Mouse (Mus musculus) CH12.LX (cell line): ENCODE measurements around the gene Ccdc88b. TPM values are rescaled to one million over a fixed set of nuclear protein-coding genes. Genes with fewer than 3 reads are reported as not detected.

ENCODE experiments used
- DNase-seq: peaks from one replicate; pipeline ENCODE4 v3.0.0-alpha.2; 2013; ENCODE audit errors: extremely low read depth
- H3K27ac ChIP-seq: 2 replicates; pipeline ENCODE4 v1.5.1; 2012; ENCODE audit warnings: low read depth, mild to moderate bottlenecking, control low read depth, moderate library complexity; ENCODE audit not compliant: insufficient read depth
- H3K27me3 ChIP-seq: replicated peaks from 2 replicates; pipeline ENCODE3; 2012; ENCODE audit warnings: inconsistent platforms
- H3K36me3 ChIP-seq, 2 experiments: replicated peaks in 1 of 2; 2 replicates each; pipeline versions ENCODE3 to v1.6.1; 2012; ENCODE audit warnings: inconsistent platforms in 1 of 2, low read length in 1 of 2, mild to moderate bottlenecking in 1 of 2, mixed read lengths in 1 of 2, moderate library complexity in 1 of 2; ENCODE audit not compliant: control insufficient read depth in 1 of 2, insufficient read depth in 1 of 2
- H3K4me1 ChIP-seq, 2 experiments: 2 replicates each; pipeline ENCODE4 v1.6.1; 2012; ENCODE audit warnings: inconsistent platforms in 1 of 2, moderate library complexity in 1 of 2; ENCODE audit not compliant: insufficient read depth in 2 of 2, control insufficient read depth in 1 of 2
- H3K4me2 ChIP-seq: 2 replicates; pipeline ENCODE4 v1.6.1; 2012; ENCODE audit warnings: low read depth, mild to moderate bottlenecking, control low read depth; ENCODE audit not compliant: poor library complexity, insufficient read depth, severe bottlenecking
- H3K4me3 ChIP-seq, 3 experiments: fragments of 150-350 bp in 1 of 3; sonication (generic) in 1 of 3; replicated peaks in 1 of 3; 2 replicates each; pipeline versions ENCODE3 to v1.5.1; 2011 to 2012; ENCODE audit warnings: low read depth in 2 of 3, low read length in 2 of 3, mild to moderate bottlenecking in 2 of 3, moderate library complexity in 2 of 3, control low read depth in 1 of 3, improper control_type of control experiment in 1 of 3, inconsistent platforms in 1 of 3, mixed read lengths in 1 of 3; ENCODE audit not compliant: poor library complexity in 1 of 3
- H3K79me2 ChIP-seq: replicated peaks from 2 replicates; pipeline ENCODE4 v1.6.1; 2012; ENCODE audit warnings: mild to moderate bottlenecking, moderate library complexity; ENCODE audit not compliant: control insufficient read depth, poor library complexity, insufficient read depth, severe bottlenecking; ENCODE audit errors: extremely low read depth
- H3K9ac ChIP-seq: 2 replicates; pipeline ENCODE4 v1.6.1; 2012; ENCODE audit warnings: low read depth, mild to moderate bottlenecking, control low read depth, moderate library complexity; ENCODE audit not compliant: insufficient read depth
- H3K9me3 ChIP-seq: replicated peaks from 2 replicates; pipeline ENCODE3; 2012; ENCODE audit warnings: low read length, inconsistent platforms, mixed read lengths
- CTCF ChIP-seq, 2 experiments: IDR thresholded peaks in 1 of 2; conservative IDR thresholded peaks in 1 of 2; 2 replicates each; pipeline ENCODE4 v1.5.1; 2011 to 2012; ENCODE audit warnings: low read depth in 2 of 2, low read length in 2 of 2, improper control_type of control experiment in 1 of 2, inconsistent platforms in 1 of 2, mild to moderate bottlenecking in 1 of 2, moderate library complexity in 1 of 2
- ELF1 ChIP-seq: IDR thresholded peaks from 2 replicates; pipeline ENCODE4 v1.6.1; 2014; ENCODE audit warnings: low read depth, mild to moderate bottlenecking, inconsistent platforms, low read length, improper control_type of control experiment
- EP300 ChIP-seq: IDR thresholded peaks from 2 replicates; pipeline ENCODE4 v1.6.1; 2011; ENCODE audit warnings: low read length, improper control_type of control experiment
- ETS1 ChIP-seq: conservative IDR thresholded peaks from 2 replicates; pipeline ENCODE4 v1.6.1; 2012; ENCODE audit warnings: low read depth, mild to moderate bottlenecking, inconsistent platforms, low read length, improper control_type of control experiment, moderate library complexity
- JUN ChIP-seq: IDR thresholded peaks from 2 replicates; pipeline ENCODE4 v1.6.1; 2011; ENCODE audit warnings: low read depth, mild to moderate bottlenecking, low read length, improper control_type of control experiment, moderate library complexity; ENCODE audit not compliant: insufficient read depth
- JUND ChIP-seq: conservative IDR thresholded peaks from 2 replicates; pipeline ENCODE4 v1.6.1; 2011; ENCODE audit warnings: low read depth, low read length, improper control_type of control experiment
- KAT2A ChIP-seq: IDR thresholded peaks from 2 replicates; pipeline ENCODE4 v1.6.1; 2012; ENCODE audit warnings: low read length, improper control_type of control experiment, inconsistent platforms; ENCODE audit not compliant: insufficient replicate concordance
- MAX ChIP-seq: IDR thresholded peaks from 2 replicates; pipeline ENCODE4 v1.6.1; 2011; ENCODE audit warnings: low read length, improper control_type of control experiment
- MXI1 ChIP-seq: IDR thresholded peaks from 2 replicates; pipeline ENCODE4 v1.6.1; 2011; ENCODE audit warnings: mild to moderate bottlenecking, low read depth, low read length, improper control_type of control experiment
- MYC ChIP-seq: IDR thresholded peaks from 2 replicates; pipeline ENCODE4 v1.6.1; 2011; ENCODE audit warnings: low read depth, mild to moderate bottlenecking, improper control_type of control experiment, low read length
- NELFE ChIP-seq: IDR thresholded peaks from 2 replicates; pipeline ENCODE4 v1.6.1; 2011; ENCODE audit warnings: low read depth, low read length, improper control_type of control experiment
- POLR2A ChIP-seq: IDR thresholded peaks from 2 replicates; pipeline ENCODE4 v1.6.1; 2011; ENCODE audit warnings: low read depth, mild to moderate bottlenecking, improper control_type of control experiment, low read length
- POLR2AphosphoS2 ChIP-seq: IDR thresholded peaks from 2 replicates; pipeline ENCODE4 v1.6.1; 2011; ENCODE audit warnings: low read depth, low read length, improper control_type of control experiment
- RCOR1 ChIP-seq: conservative IDR thresholded peaks from 2 replicates; pipeline ENCODE4 v1.6.1; 2012; ENCODE audit warnings: low read depth, mild to moderate bottlenecking, inconsistent platforms, low read length, improper control_type of control experiment
- SIN3A ChIP-seq: IDR thresholded peaks from 2 replicates; pipeline ENCODE4 v1.6.1; 2012; ENCODE audit warnings: low read length, improper control_type of control experiment, inconsistent platforms
- TCF12 ChIP-seq: IDR thresholded peaks from 2 replicates; pipeline ENCODE4 v1.6.1; 2014; ENCODE audit warnings: low read depth, mild to moderate bottlenecking, inconsistent platforms, low read length, improper control_type of control experiment
- USF1 ChIP-seq: IDR thresholded peaks from 2 replicates; pipeline ENCODE4 v1.6.1; 2014; ENCODE audit warnings: low read depth, mild to moderate bottlenecking, inconsistent platforms, low read length, improper control_type of control experiment
- USF2 ChIP-seq: conservative IDR thresholded peaks from 2 replicates; pipeline ENCODE4 v1.6.1; 2011; ENCODE audit warnings: low read depth, low read length, improper control_type of control experiment
- ZMIZ1 ChIP-seq: IDR thresholded peaks from 2 replicates; pipeline ENCODE4 v1.6.1; 2012; ENCODE audit warnings: low read depth, mild to moderate bottlenecking, inconsistent platforms, low read length, improper control_type of control experiment
- ZNF384 ChIP-seq: IDR thresholded peaks from 2 replicates; pipeline ENCODE4 v1.6.1; 2012; ENCODE audit warnings: low read depth, low read length, improper control_type of control experiment, inconsistent platforms
- dilution Hi-C: fragments of 300-500 bp; cut with MboI; formaldehyde crosslinking; loops from 2 replicates; pipeline ENCODE4 v1.14.3; 2020; ENCODE audit warnings: low sequenced_read_pairs; ENCODE audit not compliant: extremely low pct_unique_long_range_greater_than_20kb, extremely low pct_ligation_motif_present
- in situ Hi-C: fragments of 300-500 bp; cut with MboI; formaldehyde crosslinking; loops from 3 replicates; pipeline ENCODE4 v1.14.3; 2019; ENCODE audit warnings: low sequenced_read_pairs, low pct_ligation_motif_present, low pct_unique_long_range_greater_than_20kb, mixed read lengths
- polyA plus RNA-seq: library from polyadenylated mRNA; unstranded; fragments of >175 nt; gene quantifications from 2 replicates; pipeline ENCODE4 v1.2.1, GENCODE M21; 2012; ENCODE audit warnings: low read depth; ENCODE audit not compliant: insufficient read length
- total RNA-seq, 2 experiments: library from RNA; depleted of rRNA; stranded (reverse); fragments of 300-350 nt in 1 of 2; fragments of >200 nt in 1 of 2; gene quantifications; 2 replicates each; pipeline ENCODE4 v1.2.3; 2012 to 2014

The Ccdc88b gene
- total and polyA plus RNA-seq, 3 experiments: 20.5 to 76.4 (median 53.0) TPM

DNA sequence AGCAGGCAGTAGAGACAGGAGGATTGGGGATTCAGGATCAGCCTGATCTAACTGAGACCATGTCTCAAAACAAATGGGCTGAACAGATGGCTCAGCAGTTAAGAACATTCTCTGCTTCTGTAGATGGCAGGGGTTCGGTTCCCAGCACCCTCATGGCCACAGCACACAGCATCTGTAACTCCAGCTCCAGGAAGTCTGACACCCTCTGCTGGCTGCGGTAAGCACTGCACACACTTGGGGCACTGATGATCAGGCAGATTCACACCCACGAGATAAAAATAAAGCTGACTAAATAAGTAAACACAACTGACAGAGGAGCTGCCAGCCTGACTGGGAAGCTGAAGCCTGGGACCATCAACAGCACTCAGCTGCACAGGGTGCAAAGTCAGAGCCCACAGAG is 43.1 kb downstream of the Ccdc88b start:
- in situ Hi-C loops: no loop called here
- Histone ChIP-seq H3K9ac (no peak overlapping the region), H3K4me1 (peaks cover 0 to 3% of the 10 kb centered on the region in 2 experiments; a peak in 2 of 4 replicates), H3K27ac (no peak overlapping the region)
- DNase-seq: no peak
- no peak for TF ChIP-seq SIN3A
- TF ChIP-seq RCOR1: no peak
- TF ChIP-seq, all 38 proteins: peak for 0
- H3K9me3 ChIP-seq: peaks cover 10% of the 10 kb centered on the region
- dilution Hi-C loops: no loop called here
- no peak overlapping the region for H3K4me2 ChIP-seq
- no peaks in the 10 kb centered on the region for H3K27me3 ChIP-seq
- H3K4me3 ChIP-seq: no peak overlapping the region
- no peaks in the 10 kb centered on the region for H3K36me3 ChIP-seq
- H3K79me2 ChIP-seq: no peaks in the 10 kb centered on the region

DNA sequence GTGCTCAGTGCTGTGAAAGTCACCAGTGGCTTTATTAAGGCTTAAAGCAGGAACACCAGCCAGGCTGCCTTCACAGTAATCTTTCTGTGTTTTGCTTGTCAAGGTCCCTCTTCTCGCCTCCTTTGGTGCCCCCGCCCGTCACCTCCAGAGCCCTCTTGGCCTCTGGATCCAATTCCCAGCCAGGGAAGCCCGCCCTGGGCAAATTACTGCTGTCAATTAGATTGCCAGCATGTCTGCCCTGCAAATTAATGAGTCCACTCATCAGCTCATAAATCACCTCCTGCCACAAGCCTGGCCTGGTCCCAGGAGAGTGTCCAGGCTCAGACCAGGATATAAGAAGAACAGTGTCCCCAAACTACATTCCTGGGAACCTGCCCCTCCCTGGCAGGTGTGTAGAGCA is 43.6 kb downstream of the Ccdc88b start:
- Histone ChIP-seq H3K27ac (no peak overlapping the region), H3K4me2 (no peak overlapping the region), H3K9ac (no peak overlapping the region), H3K36me3 (no peaks in the 10 kb centered on the region), H3K9me3 (peaks cover 10% of the 10 kb centered on the region), H3K4me1 (peaks cover 0 to 2% of the 10 kb centered on the region in 2 experiments; a peak in 2 of 4 replicates), H3K79me2 (no peaks in the 10 kb centered on the region), H3K27me3 (no peaks in the 10 kb centered on the region), H3K4me3 (no peak overlapping the region)
- no peak for TF ChIP-seq CTCF (conservative IDR thresholded peaks at IDR 0.05 in 1 of 2, IDR thresholded peaks at IDR 0.05 in 1 of 2; ENCODE audit: low read depth in 2 of 2, low read length in 2 of 2)
- no peak for TF ChIP-seq USF1
- TF ChIP-seq ZMIZ1: no peak
- TF ChIP-seq EP300: no peak
- TF ChIP-seq RCOR1: no peak
- no peak for TF ChIP-seq JUND
- TF ChIP-seq JUN: no peak
- TF ChIP-seq ETS1: no peak
- TF ChIP-seq KAT2A: no peak
- TF ChIP-seq SIN3A: no peak
- TF ChIP-seq POLR2A: no peak
- TF ChIP-seq TCF12: no peak
- no peak for TF ChIP-seq USF2
- no peak for TF ChIP-seq MXI1
- TF ChIP-seq NELFE: no peak
- no peak for TF ChIP-seq MAX
- TF ChIP-seq ELF1: no peak
- no peak for TF ChIP-seq MYC
- no peak for TF ChIP-seq POLR2AphosphoS2
- TF ChIP-seq ZNF384: no peak
- in situ Hi-C loops (no loop called here), dilution Hi-C loops (no loop called here)
- DNase-seq: no peak

Other genes with a start within 250 kb of the Ccdc88b start
- 7.8 and 9.8 TPM in 2 replicates for gene Rps6ka4, start 17.6 kb downstream of the Ccdc88b start, total RNA-seq (2012; rRNA removed)
- gene Rps6ka4, start 17.6 kb downstream of the Ccdc88b start, total RNA-seq (2014; rRNA removed): 6.5 and 6.6 TPM in 2 replicates
- 14.0 and 18.3 TPM in 2 replicates for gene Rps6ka4, start 17.6 kb downstream of the Ccdc88b start, polyA plus RNA-seq
- 191 and 198 TPM in 2 replicates for gene Trmt112, start 51.5 kb upstream of the Ccdc88b start, total RNA-seq (2012; rRNA removed)
- gene Trmt112, start 51.5 kb upstream of the Ccdc88b start, total RNA-seq (2014; rRNA removed): 89.5 and 97.9 TPM in 2 replicates
- 158 and 212 TPM in 2 replicates for gene Trmt112, start 51.5 kb upstream of the Ccdc88b start, polyA plus RNA-seq
- gene Prdx5, start 51.9 kb upstream of the Ccdc88b start, total RNA-seq (2012; rRNA removed): 72.6 and 74.8 TPM in 2 replicates
- 77.2 and 83.5 TPM in 2 replicates for gene Prdx5, start 51.9 kb upstream of the Ccdc88b start, total RNA-seq (2014; rRNA removed)
- 137 TPM in 2 replicates for gene Prdx5, start 51.9 kb upstream of the Ccdc88b start, polyA plus RNA-seq
- gene Esrra, start 63.6 kb upstream of the Ccdc88b start, total RNA-seq (2012; rRNA removed): 23.5 and 28.7 TPM in 2 replicates
- 13.4 and 13.6 TPM in 2 replicates for gene Esrra, start 63.6 kb upstream of the Ccdc88b start, total RNA-seq (2014; rRNA removed)
- 15.6 and 17.7 TPM in 2 replicates for gene Esrra, start 63.6 kb upstream of the Ccdc88b start, polyA plus RNA-seq
- not detected in 2 replicates for gene Catsperz, start 67.2 kb upstream of the Ccdc88b start, total RNA-seq (2012; rRNA removed)
- not detected in 2 replicates for gene Catsperz, start 67.2 kb upstream of the Ccdc88b start, total RNA-seq (2014; rRNA removed)
- 1.2 TPM in 1 of 2 replicates, not detected in the other for gene Catsperz, start 67.2 kb upstream of the Ccdc88b start, polyA plus RNA-seq
- gene Kcnk4, start 76.3 kb upstream of the Ccdc88b start, total RNA-seq (2012; rRNA removed): 0.21 TPM in 1 of 2 replicates, not detected in the other
- gene Kcnk4, start 76.3 kb upstream of the Ccdc88b start, total RNA-seq (2014; rRNA removed): not detected in 2 replicates
- gene Kcnk4, start 76.3 kb upstream of the Ccdc88b start, polyA plus RNA-seq: 0.80 TPM in 1 of 2 replicates, not detected in the other
- 37.8 and 38.0 TPM in 2 replicates for gene Bad, start 83.7 kb upstream of the Ccdc88b start, total RNA-seq (2012; rRNA removed)
- 27.7 and 28.5 TPM in 2 replicates for gene Bad, start 83.7 kb upstream of the Ccdc88b start, total RNA-seq (2014; rRNA removed)
- 33.3 and 39.6 TPM in 2 replicates for gene Bad, start 83.7 kb upstream of the Ccdc88b start, polyA plus RNA-seq
- gene Gpr137, start 84.3 kb upstream of the Ccdc88b start, total RNA-seq (2012; rRNA removed): 14.1 and 18.1 TPM in 2 replicates
- 8.8 and 9.0 TPM in 2 replicates for gene Gpr137, start 84.3 kb upstream of the Ccdc88b start, total RNA-seq (2014; rRNA removed)
- 14.0 and 14.4 TPM in 2 replicates for gene Gpr137, start 84.3 kb upstream of the Ccdc88b start, polyA plus RNA-seq
- 256 and 329 TPM in 2 replicates for gene Ppp1r14b, start 116.8 kb upstream of the Ccdc88b start, total RNA-seq (2012; rRNA removed)
- 151 and 167 TPM in 2 replicates for gene Ppp1r14b, start 116.8 kb upstream of the Ccdc88b start, total RNA-seq (2014; rRNA removed)
- gene Ppp1r14b, start 116.8 kb upstream of the Ccdc88b start, polyA plus RNA-seq: 179 and 241 TPM in 2 replicates
- 6.4 and 7.5 TPM in 2 replicates for gene Plcb3, start 118.3 kb upstream of the Ccdc88b start, total RNA-seq (2012; rRNA removed)
- gene Plcb3, start 118.3 kb upstream of the Ccdc88b start, total RNA-seq (2014; rRNA removed): 3.0 and 4.1 TPM in 2 replicates
- 7.8 and 8.2 TPM in 2 replicates for gene Plcb3, start 118.3 kb upstream of the Ccdc88b start, polyA plus RNA-seq
- gene Fkbp2, start 122.3 kb upstream of the Ccdc88b start, total RNA-seq (2012; rRNA removed): 44.6 and 50.4 TPM in 2 replicates
- gene Fkbp2, start 122.3 kb upstream of the Ccdc88b start, total RNA-seq (2014; rRNA removed): 17.6 and 20.7 TPM in 2 replicates
- 87.0 and 97.7 TPM in 2 replicates for gene Fkbp2, start 122.3 kb upstream of the Ccdc88b start, polyA plus RNA-seq
- gene Vegfb, start 129.4 kb upstream of the Ccdc88b start, total RNA-seq (2012; rRNA removed): 12.9 and 13.2 TPM in 2 replicates
- 3.2 and 3.5 TPM in 2 replicates for gene Vegfb, start 129.4 kb upstream of the Ccdc88b start, total RNA-seq (2014; rRNA removed)
- 28.4 and 35.1 TPM in 2 replicates for gene Vegfb, start 129.4 kb upstream of the Ccdc88b start, polyA plus RNA-seq
- gene Dnajc4, start 134.4 kb upstream of the Ccdc88b start, total RNA-seq (2012; rRNA removed): 9.7 and 11.2 TPM in 2 replicates
- gene Dnajc4, start 134.4 kb upstream of the Ccdc88b start, total RNA-seq (2014; rRNA removed): 6.2 and 7.5 TPM in 2 replicates
- 12.7 and 13.9 TPM in 2 replicates for gene Dnajc4, start 134.4 kb upstream of the Ccdc88b start, polyA plus RNA-seq
- gene Nudt22, start 137.9 kb upstream of the Ccdc88b start, total RNA-seq (2012; rRNA removed): 24.6 and 26.6 TPM in 2 replicates
- 9.0 and 11.2 TPM in 2 replicates for gene Nudt22, start 137.9 kb upstream of the Ccdc88b start, total RNA-seq (2014; rRNA removed)
- 10.8 and 11.1 TPM in 2 replicates for gene Nudt22, start 137.9 kb upstream of the Ccdc88b start, polyA plus RNA-seq
- 4.1 and 4.7 TPM in 2 replicates for gene Trpt1, start 137.9 kb upstream of the Ccdc88b start, total RNA-seq (2012; rRNA removed)
- 2.8 and 3.4 TPM in 2 replicates for gene Trpt1, start 137.9 kb upstream of the Ccdc88b start, total RNA-seq (2014; rRNA removed)
- gene Trpt1, start 137.9 kb upstream of the Ccdc88b start, polyA plus RNA-seq: 2.1 and 3.1 TPM in 2 replicates
- gene Fermt3, start 161.3 kb upstream of the Ccdc88b start, total RNA-seq (2012; rRNA removed): 57.4 and 58.4 TPM in 2 replicates
- 47.0 and 58.7 TPM in 2 replicates for gene Fermt3, start 161.3 kb upstream of the Ccdc88b start, total RNA-seq (2014; rRNA removed)
- 65.1 and 67.3 TPM in 2 replicates for gene Fermt3, start 161.3 kb upstream of the Ccdc88b start, polyA plus RNA-seq
- gene Stip1, start 181.8 kb upstream of the Ccdc88b start, total RNA-seq (2012; rRNA removed): 178 and 246 TPM in 2 replicates
- 200 and 202 TPM in 2 replicates for gene Stip1, start 181.8 kb upstream of the Ccdc88b start, total RNA-seq (2014; rRNA removed)
- 314 and 344 TPM in 2 replicates for gene Stip1, start 181.8 kb upstream of the Ccdc88b start, polyA plus RNA-seq
- gene Macrod1, start 198.6 kb upstream of the Ccdc88b start, total RNA-seq (2012; rRNA removed): not detected in 2 replicates
- not detected in 2 replicates for gene Macrod1, start 198.6 kb upstream of the Ccdc88b start, total RNA-seq (2014; rRNA removed)
- 1.00 and 1.0 TPM in 2 replicates for gene Macrod1, start 198.6 kb upstream of the Ccdc88b start, polyA plus RNA-seq
- gene Flrt1, start 247.5 kb upstream of the Ccdc88b start, total RNA-seq (2012; rRNA removed): not detected in 2 replicates
- gene Flrt1, start 247.5 kb upstream of the Ccdc88b start, total RNA-seq (2014; rRNA removed): not detected in 2 replicates
- not detected in 2 replicates for gene Flrt1, start 247.5 kb upstream of the Ccdc88b start, polyA plus RNA-seq